Mouse (Mus musculus) hindbrain, embryonic 11.5 days (tissue): ENCODE data around the gene Olfr699. TPM values are rescaled to one million over a fixed set of nuclear protein-coding genes. Genes with fewer than 3 reads are reported as not detected.

Source experiments
- ATAC-seq: fragments of 200-750 bp; cut with Nextera tagmentation; 2 replicates; pipeline ENCODE4 v1.8.0; 2017; ENCODE audit warnings: mild to moderate bottlenecking, moderate TSS enrichment, moderate library complexity; ENCODE audit not compliant: low FRiP score
- DNase-seq: peaks from one replicate; pipeline ENCODE4 v3.0.0-alpha.2; 2015; ENCODE audit warnings: low spot score
- H3K27ac ChIP-seq: fragments of 300-500 bp; sonication (generic); 2 replicates; pipeline ENCODE4 v1.5.1; 2014; ENCODE audit warnings: mild to moderate bottlenecking, low read depth, low read length
- H3K27me3 ChIP-seq: fragments of 300-500 bp; sonication (generic); 2 replicates; pipeline ENCODE4 v1.6.1; 2014; ENCODE audit warnings: mild to moderate bottlenecking, low read length, moderate library complexity, mixed read lengths; ENCODE audit not compliant: control insufficient read depth, insufficient read depth
- H3K36me3 ChIP-seq: fragments of 300-500 bp; sonication (generic); 2 replicates; pipeline ENCODE4 v1.6.1; 2014; ENCODE audit warnings: mild to moderate bottlenecking, low read length, moderate library complexity, mixed read lengths; ENCODE audit not compliant: control insufficient read depth, insufficient read depth
- H3K4me1 ChIP-seq: fragments of 300-500 bp; sonication (generic); replicated peaks from 2 replicates; pipeline ENCODE4 v1.6.1; 2014; ENCODE audit warnings: low read length, mixed read lengths; ENCODE audit not compliant: control insufficient read depth, insufficient read depth
- H3K4me2 ChIP-seq: fragments of 300-500 bp; sonication (generic); replicated peaks from 2 replicates; pipeline ENCODE4 v1.6.1; 2014; ENCODE audit warnings: mild to moderate bottlenecking, low read depth, low read length
- H3K4me3 ChIP-seq: fragments of 300-500 bp; sonication (generic); 2 replicates; pipeline ENCODE4 v1.5.1; 2014; ENCODE audit warnings: low read depth, low read length
- H3K9ac ChIP-seq: fragments of 300-500 bp; sonication (generic); 2 replicates; pipeline ENCODE4 v1.6.1; 2014; ENCODE audit warnings: low read depth, low read length
- H3K9me3 ChIP-seq: fragments of 300-500 bp; sonication (generic); 2 replicates; pipeline ENCODE4 v1.6.1; 2016; ENCODE audit warnings: low read length; ENCODE audit not compliant: control insufficient read depth
- WGBS: fragments of 180-500 bp; shearing (Covaris S2); extraction: QIAGEN DNeasy Blood & Tissue Kit; methylation state at CpG from one replicate; pipeline ENCODE4 v1.1.7; 2014; 5-methylcytosine and 5-hydroxymethylcytosine counted together
- polyA plus RNA-seq: library from polyadenylated mRNA; unstranded; fragments of >200 nt; fragmentation: Nextera tagmentation; extraction: Ambion mirVana; gene quantifications from 2 replicates; pipeline ENCODE4 v1.2.1, GENCODE M21; 2014

Olfr699 gene
- polyA plus RNA-seq, 1 experiment from 2014 or later, result not detected

DNA sequence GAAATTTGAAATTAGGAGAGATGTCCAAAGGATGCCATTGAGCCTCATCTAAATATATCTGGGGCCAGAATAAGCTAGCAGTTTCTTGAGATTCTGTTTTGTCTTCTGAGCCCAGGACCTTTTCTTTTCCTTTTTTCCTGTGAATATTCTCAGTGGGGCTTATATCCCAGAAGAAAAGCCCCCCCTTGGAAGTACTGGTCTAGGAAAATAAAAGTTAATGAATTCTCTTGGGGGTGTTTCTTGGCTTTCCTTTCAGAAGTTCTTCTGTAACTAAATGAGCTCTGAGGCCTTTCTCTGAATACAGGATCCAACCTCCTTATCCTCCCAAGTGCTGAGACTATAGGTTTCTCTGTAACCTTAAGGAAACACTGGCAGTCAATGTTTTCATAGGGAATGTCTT lies 37.7 kb downstream of the Olfr699 start, which contains the start of gene Olfr698:
Gene Olfr698, minus strand, starts transcription at position 101 of the 400 bp plus-strand sequence.
- no peak within 1 kb of the TSS for H3K4me3 ChIP-seq
- no peak within 1 kb of the TSS for H3K4me2 ChIP-seq
- H3K27me3 ChIP-seq, result no peaks in the 10 kb centered on the region
- ATAC-seq, result no peak
- no peaks in the 10 kb centered on the region for H3K9me3 ChIP-seq
- no peak within 1 kb of the TSS for H3K9ac ChIP-seq
- DNase-seq, result no peak
- H3K36me3 ChIP-seq, result no peaks in the 10 kb centered on the region
- H3K4me1 ChIP-seq, result no peaks in the 10 kb centered on the region
- H3K27ac ChIP-seq, result no peak within 1 kb of the TSS

DNA sequence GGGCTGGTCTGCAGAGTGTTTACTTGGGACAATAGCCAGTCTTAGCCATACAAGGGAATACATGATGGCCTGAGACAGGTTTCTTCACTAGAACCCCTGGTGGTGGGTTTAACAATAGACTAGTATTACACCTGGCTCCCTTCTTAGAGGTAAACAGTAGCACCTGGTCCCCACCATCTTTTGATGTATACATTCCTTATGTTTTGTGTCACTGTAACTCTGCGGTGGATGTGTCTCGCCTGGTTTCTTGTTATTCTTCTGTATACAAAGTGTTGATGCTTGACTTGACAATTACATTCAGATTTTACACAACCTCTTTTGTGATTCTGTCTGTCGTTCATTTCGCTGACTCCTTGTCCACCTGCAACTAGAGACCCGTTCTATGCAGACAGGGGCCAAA lies 47.2 kb downstream of the Olfr699 start:
- Histone ChIP-seq H3K4me2 (no peak overlapping the region), H3K36me3 (no peaks in the 10 kb centered on the region), H3K4me1 (no peaks in the 10 kb centered on the region), H3K27ac (no peak overlapping the region), H3K9me3 (no peaks in the 10 kb centered on the region), H3K9ac (no peak overlapping the region), H3K4me3 (no peak overlapping the region), H3K27me3 (no peaks in the 10 kb centered on the region)
- no peak for DNase-seq
- 93% methylated on average over 5 of the region's 5 CpGs for WGBS
- ATAC-seq, result no peak

GRCm38 (mm10) chr7:106742343-106742742 lies 50.7 kb downstream of the Olfr699 start, which contains the start of gene Olfr697:
Gene Olfr697, minus strand, starts transcription at chr7:106742443.
- H3K4me3 ChIP-seq, result no peak within 1 kb of the TSS
- DNase-seq (no peak), ATAC-seq (no peak)
- no peak within 1 kb of the TSS for H3K9ac ChIP-seq
- H3K27ac ChIP-seq, result no peak within 1 kb of the TSS
- no peak within 1 kb of the TSS for H3K4me2 ChIP-seq
- H3K4me1 ChIP-seq, result no peaks in the 10 kb centered on the region
- no peaks in the 10 kb centered on the region for H3K36me3 ChIP-seq
- WGBS, result 83% methylated on average over 1 of the region's 1 CpGs
- no peaks in the 10 kb centered on the region for H3K27me3 ChIP-seq
- H3K9me3 ChIP-seq, result no peaks in the 10 kb centered on the region

Other genes with a start within 250 kb of the Olfr699 start
- gene Olfr693, start 112.6 kb downstream of the Olfr699 start, polyA plus RNA-seq, result not detected in 2 replicates
- not detected in 2 replicates for gene Olfr694, start 101.4 kb downstream of the Olfr699 start, polyA plus RNA-seq
- gene Olfr695, start 76.8 kb downstream of the Olfr699 start, polyA plus RNA-seq, result not detected in 2 replicates
- not detected in 2 replicates for gene Olfr697, start 50.8 kb downstream of the Olfr699 start, polyA plus RNA-seq
- gene Olfr698, start 37.8 kb downstream of the Olfr699 start, polyA plus RNA-seq, result not detected in 2 replicates
- not detected in 2 replicates for gene Olfr700, start 15.6 kb upstream of the Olfr699 start, polyA plus RNA-seq
- not detected in 2 replicates for gene Olfr701, start 20.9 kb upstream of the Olfr699 start, polyA plus RNA-seq
- not detected in 2 replicates for gene Olfr702, start 40.7 kb upstream of the Olfr699 start, polyA plus RNA-seq
- not detected in 2 replicates for gene Olfr703, start 50.2 kb upstream of the Olfr699 start, polyA plus RNA-seq
- gene Olfr704, start 70.0 kb upstream of the Olfr699 start, polyA plus RNA-seq, result not detected in 2 replicates
- not detected in 2 replicates for gene Olfr705, start 83.7 kb upstream of the Olfr699 start, polyA plus RNA-seq
- not detected in 2 replicates for gene Olfr706, start 95.0 kb upstream of the Olfr699 start, polyA plus RNA-seq
- not detected in 2 replicates for gene Olfr707, start 108.0 kb upstream of the Olfr699 start, polyA plus RNA-seq
- not detected in 2 replicates for gene Olfr1532-ps1, start 114.8 kb upstream of the Olfr699 start, polyA plus RNA-seq
- gene Olfr709-ps1, start 139.0 kb upstream of the Olfr699 start, polyA plus RNA-seq, result not detected in 2 replicates
- gene Olfr710, start 155.1 kb upstream of the Olfr699 start, polyA plus RNA-seq, result not detected in 2 replicates
- gene Olfr6, start 170.7 kb upstream of the Olfr699 start, polyA plus RNA-seq, result not detected in 2 replicates
- gene Olfr711, start 182.3 kb upstream of the Olfr699 start, polyA plus RNA-seq, result not detected in 2 replicates
- gene Olfr2, start 212.9 kb upstream of the Olfr699 start, polyA plus RNA-seq, result not detected in 2 replicates
- not detected in 2 replicates for gene Olfr713, start 238.0 kb upstream of the Olfr699 start, polyA plus RNA-seq